Mouse (Mus musculus) lung, postnatal 36 days (tissue): Measurements from ENCODE around the gene Cd300lg.

Experiments used
- DNase-seq: peaks from one replicate; pipeline ENCODE4 v3.0.0; 2022; ENCODE audit warnings: mixed read lengths

Cd300lg gene

GRCm38 (mm10) chr11:102052697-102053096 is 11.4 kb downstream of the Cd300lg start:
- no peak for DNase-seq

- peak; percentile 41 for DNase-seq
Measured at GRCm38 (mm10) chr11:102053183-102053582, 11.9 kb downstream of the Cd300lg start.

GRCm38 (mm10) chr11:102053847-102054246 is 12.5 kb downstream of the Cd300lg start:
- peak; percentile 67 for DNase-seq

DNA sequence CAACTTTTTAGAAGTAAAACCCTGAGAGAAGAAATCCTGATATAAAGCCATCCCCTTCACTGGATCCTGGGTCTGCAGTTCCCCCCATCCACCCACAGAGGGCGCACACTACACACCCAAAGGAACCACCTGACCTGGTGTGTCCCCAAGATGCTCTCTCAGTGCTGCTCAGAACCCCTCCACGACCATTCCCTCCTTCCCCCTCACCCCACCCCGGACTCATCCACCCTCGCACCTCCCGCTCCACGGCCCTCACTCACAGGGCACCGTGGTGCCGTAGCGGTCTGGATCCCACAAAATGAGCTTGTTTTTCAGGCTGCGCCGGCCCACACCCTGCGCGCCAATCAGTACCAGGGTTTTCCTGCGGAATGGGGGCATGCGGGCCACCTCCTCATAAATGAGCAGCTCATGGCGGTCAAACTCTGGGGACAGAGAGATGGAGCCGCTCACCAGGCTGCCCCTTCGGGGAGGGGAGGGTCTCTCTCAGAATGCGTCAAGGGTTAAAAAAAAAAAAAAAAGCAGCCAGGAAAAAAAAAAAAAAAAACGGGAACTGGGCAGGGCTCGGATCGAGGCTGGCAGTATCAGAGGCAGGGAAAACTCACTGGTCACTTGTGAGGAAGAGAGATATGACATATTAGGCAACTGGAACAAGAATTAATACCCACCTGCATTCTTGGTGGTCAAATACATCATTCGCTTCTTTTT is 20.1 kb downstream of the Cd300lg start:
- peak; percentile 87 for DNase-seq

GRCm38 (mm10) chr11:102061941-102062473 is 20.7 kb downstream of the Cd300lg start:
- DNase-seq, result no peak

DNA sequence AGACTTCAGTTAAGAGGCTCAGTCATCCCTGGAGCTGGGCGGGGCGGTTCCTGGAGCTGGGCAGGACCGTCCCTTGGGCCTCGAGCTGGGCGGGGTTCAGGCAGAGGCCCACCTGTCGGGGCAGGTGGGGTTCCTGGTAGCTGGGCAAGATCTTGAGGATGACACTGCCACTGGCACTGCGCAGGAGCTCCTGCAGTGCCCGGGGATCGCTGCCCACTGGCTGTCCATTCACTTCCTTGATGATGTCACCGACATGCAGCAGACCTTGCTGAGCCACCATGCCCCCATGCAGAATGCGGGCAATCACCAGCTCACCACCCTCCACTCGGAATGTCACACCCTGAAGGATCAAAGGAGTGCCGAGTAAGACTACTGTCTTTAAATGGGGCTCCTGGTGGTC is 21.8 kb downstream of the Cd300lg start:
- DNase-seq, result no peak

- no peak for DNase-seq
Measured at GRCm38 (mm10) chr11:102068969-102069368, 27.7 kb downstream of the Cd300lg start.

GRCm38 (mm10) chr11:102069633-102070032 is 28.3 kb downstream of the Cd300lg start:
- DNase-seq, result no peak

GRCm38 (mm10) chr11:102070426-102070825 is 29.1 kb downstream of the Cd300lg start:
- no peak for DNase-seq

DNA sequence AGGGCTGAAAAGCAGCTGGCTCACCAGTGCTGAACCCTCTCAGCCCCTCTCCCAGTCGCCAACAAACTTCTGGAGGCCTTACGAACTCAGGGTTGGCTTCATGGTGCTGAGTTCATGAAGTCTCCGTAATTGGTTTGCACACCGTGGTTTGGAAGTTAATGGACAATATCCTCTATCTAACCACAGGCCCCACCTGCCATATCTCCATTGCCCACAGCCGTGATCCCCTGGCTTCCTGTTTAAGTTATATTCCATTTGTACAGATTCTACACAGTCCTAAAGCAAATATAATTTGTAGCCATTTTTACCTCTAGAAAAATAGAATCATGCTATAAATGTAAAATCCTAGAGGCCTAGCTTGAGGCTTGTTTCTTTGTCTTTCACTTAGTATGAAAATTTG is 31.4 kb downstream of the Cd300lg start:
- no peak for DNase-seq

DNA sequence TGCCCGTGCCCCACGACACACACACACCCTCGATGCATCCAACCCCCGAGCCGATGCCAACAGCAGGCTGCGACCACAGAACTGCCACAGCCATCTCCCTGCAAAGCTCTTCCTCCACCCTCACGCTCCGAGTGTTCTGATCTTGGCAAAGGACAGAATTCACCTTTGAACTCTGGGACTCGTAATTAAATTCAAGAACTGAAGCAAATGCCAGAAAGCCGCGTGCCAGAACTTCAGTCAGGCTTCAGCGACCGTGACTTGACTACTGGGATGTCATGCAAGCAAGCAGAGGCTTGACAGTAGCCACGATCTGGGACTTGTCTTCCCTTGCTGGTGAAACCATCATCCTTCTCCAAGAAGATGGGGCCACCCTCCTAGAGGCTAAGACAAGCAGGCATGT is 32.4 kb downstream of the Cd300lg start:
- no peak for DNase-seq

GRCm38 (mm10) chr11:102082322-102082721 is 41.0 kb downstream of the Cd300lg start:
- peak; percentile 75 for DNase-seq

DNA sequence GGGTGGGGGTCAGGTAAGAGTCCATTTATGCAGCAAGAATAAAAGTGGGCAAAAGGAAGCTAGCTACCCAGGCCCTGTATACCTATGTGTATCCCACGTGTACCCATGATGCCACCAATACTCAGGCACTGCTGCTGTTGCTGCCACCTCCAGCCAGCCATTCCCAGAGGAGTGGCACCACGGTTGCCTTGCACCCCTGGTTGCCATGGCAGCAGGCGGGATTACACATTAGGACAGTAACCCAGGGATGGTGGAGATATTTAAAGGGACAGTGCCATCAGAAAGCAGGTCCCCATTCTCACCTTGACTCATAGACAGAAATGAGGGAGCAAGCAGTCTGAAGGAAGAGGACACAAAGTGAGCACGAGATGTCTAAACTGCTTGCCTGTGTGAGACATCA is 41.9 kb downstream of the Cd300lg start:
- DNase-seq, result no peak

DNA sequence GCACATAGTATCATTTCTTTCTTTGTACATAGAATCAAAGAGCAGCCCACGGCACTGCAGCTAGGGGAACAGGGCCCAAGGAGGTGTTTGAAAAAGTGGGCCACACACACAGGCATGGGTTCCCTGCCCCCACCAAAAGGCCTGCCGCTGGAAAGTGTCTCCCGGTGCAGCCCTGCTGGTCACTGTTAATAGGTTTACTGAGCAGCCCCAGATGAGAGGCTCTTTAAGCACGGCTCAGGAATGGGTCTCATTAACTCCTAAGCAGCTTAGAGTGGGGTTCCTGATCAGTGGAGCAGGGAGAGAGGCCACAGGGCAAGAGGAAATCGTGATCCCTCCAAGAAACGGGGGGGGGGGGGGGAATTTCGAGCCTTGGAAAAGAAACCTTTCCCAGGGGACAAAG is 42.9 kb downstream of the Cd300lg start:
- no peak for DNase-seq

GRCm38 (mm10) chr11:102086331-102086730 is 45.0 kb downstream of the Cd300lg start:
- no peak for DNase-seq

DNA sequence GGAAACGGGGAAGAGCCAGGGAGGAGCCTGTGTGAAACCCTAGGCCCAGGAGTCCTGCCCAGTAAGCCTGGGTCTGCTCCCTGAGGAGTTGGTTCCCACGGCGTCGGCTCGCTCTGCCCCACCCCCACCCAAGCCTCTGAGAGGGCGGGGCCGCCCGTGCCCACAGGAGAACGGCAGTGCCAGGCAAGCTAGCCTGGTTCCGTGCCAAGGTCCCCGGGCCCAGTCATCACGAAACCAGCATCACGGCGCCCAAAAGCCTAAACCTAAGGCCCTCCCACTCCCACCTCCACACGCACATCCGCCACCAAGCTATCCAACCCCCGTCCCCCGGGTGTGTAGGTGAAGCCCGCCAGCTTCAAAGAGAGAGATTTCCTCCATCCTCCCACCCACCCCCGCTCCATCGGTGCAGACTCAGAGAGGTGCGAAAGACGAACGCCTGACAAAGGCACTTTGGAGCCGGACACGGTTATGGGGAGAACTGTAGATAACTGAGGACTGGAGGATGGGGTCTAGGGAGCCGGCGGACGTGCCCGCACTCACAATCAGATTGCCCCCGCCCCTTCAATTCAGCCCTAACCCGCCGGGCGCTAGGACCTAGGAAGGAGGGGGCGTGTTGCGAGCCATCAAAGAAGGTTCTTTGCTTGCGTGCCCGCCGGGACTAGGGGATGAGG is 45.9 kb downstream of the Cd300lg start:
- DNase-seq, result peak; percentile 71

GRCm38 (mm10) chr11:102087931-102088898 is 46.9 kb downstream of the Cd300lg start, which contains the start of gene Mpp2:
TSS of gene Mpp2 (minus strand) at chr11:102088515.
- peak; percentile 81 for DNase-seq

- DNase-seq, result peak; percentile 65
Measured at GRCm38 (mm10) chr11:102089088-102089808, 47.9 kb downstream of the Cd300lg start.

DNA sequence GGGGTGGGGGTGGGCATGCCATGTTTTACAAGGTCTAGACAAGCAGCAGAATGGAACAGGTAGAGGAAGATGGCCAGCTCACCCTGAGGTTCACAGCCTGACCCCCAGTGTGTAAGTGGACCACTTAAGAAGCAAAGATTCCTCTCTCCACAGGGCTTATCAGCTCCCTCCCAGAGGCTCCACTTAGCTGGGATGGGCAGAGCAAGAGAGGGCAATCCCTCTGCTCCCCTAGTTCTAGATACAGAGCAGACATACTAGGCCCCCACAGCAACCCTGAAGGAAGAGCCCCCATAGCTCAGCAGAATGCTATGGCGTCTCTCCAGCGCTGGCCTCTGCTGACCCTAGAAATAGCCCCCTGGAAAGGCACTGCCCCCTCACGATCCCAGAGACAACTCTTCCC is 54.4 kb downstream of the Cd300lg start:
- DNase-seq, result no peak

GRCm38 (mm10) chr11:102096446-102096845 is 55.1 kb downstream of the Cd300lg start:
- no peak for DNase-seq

GRCm38 (mm10) chr11:102096887-102097391 is 55.6 kb downstream of the Cd300lg start:
- peak; percentile 66 for DNase-seq

GRCm38 (mm10) chr11:102101219-102101618 is 59.9 kb downstream of the Cd300lg start, which contains the start of gene Ppy:
TSS of gene Ppy (minus strand) at chr11:102101319.
- no peak for DNase-seq
